Mouse (Mus musculus): Measurements from ENCODE around the gene Esrrg. TPM values are rescaled to one million over a fixed set of nuclear protein-coding genes. Genes with fewer than 3 reads are reported as not detected.

Esrrg gene
- total and polyA plus RNA-seq, 2 experiments from 2014 or later = 28.0 to 41.6 TPM

- DNase-seq (ENCODE audit: low spot score) (peak; percentile 88), ATAC-seq (peak; percentile 85)
- Histone ChIP-seq H3K27ac (no peak overlapping the region; the same call in 1 of the 2 replicates), H3K4me1 (ENCODE audit: insufficient read depth, low read length) (no peaks in the 10 kb centered on the region; the same call in 1 of the 2 replicates), H3K36me3 (ENCODE audit: insufficient read depth, low read length) (no peaks in the 10 kb centered on the region), H3K9me3 (ENCODE audit: low read length) (no peaks in the 10 kb centered on the region), H3K4me3 (ENCODE audit: low read length) (peak overlapping the region; percentile 51), H3K4me2 (ENCODE audit: low read depth, low read length) (peak overlapping the region; percentile 86), H3K9ac (replicated peaks; ENCODE audit: low read length) (peak overlapping the region; percentile 38; the same call in 1 of the 2 replicates), H3K27me3 (ENCODE audit: insufficient read depth, low read length) (no peaks in the 10 kb centered on the region)
- no peak for TF ChIP-seq CTCF (IDR thresholded peaks at IDR 0.05; ENCODE audit: low read depth)
- 1% methylated on average over 39 of the region's 39 CpGs for WGBS
Observed at GRCm38 (mm10) chr1:187997584-187998338, 389.2 kb downstream of the Esrrg start.

GRCm38 (mm10) chr1:187999121-187999520 lies 390.5 kb downstream of the Esrrg start:
- Histone ChIP-seq H3K9me3 (ENCODE audit: low read length) (no peaks in the 10 kb centered on the region), H3K4me2 (ENCODE audit: low read depth, low read length) (peak overlapping the region; percentile 42), H3K27ac (no peak overlapping the region), H3K4me3 (ENCODE audit: low read length) (peak overlapping the region; percentile 25), H3K9ac (replicated peaks; ENCODE audit: low read length) (no peak overlapping the region), H3K36me3 (ENCODE audit: insufficient read depth, low read length) (no peaks in the 10 kb centered on the region), H3K27me3 (ENCODE audit: insufficient read depth, low read length) (no peaks in the 10 kb centered on the region), H3K4me1 (ENCODE audit: insufficient read depth, low read length) (no peaks in the 10 kb centered on the region; the same call in 1 of the 2 replicates)
- ATAC-seq (no peak), DNase-seq (ENCODE audit: low spot score) (no peak)
- 63% methylated on average over 4 of the region's 4 CpGs for WGBS
- TF ChIP-seq CTCF (IDR thresholded peaks at IDR 0.05; ENCODE audit: low read depth) = no peak

- Histone ChIP-seq H3K4me2 (ENCODE audit: low read depth, low read length) (peak overlapping the region; percentile 42), H3K27me3 (ENCODE audit: insufficient read depth, low read length) (no peaks in the 10 kb centered on the region), H3K9me3 (ENCODE audit: low read length) (no peaks in the 10 kb centered on the region), H3K27ac (no peak overlapping the region), H3K36me3 (ENCODE audit: insufficient read depth, low read length) (no peaks in the 10 kb centered on the region), H3K4me1 (ENCODE audit: insufficient read depth, low read length) (no peaks in the 10 kb centered on the region; the same call in 1 of the 2 replicates), H3K4me3 (ENCODE audit: low read length) (peak overlapping the region; percentile 25), H3K9ac (replicated peaks; ENCODE audit: low read length) (0 out of 2 replicates have a peak overlapping the region, but pooled peaks have one; percentile 13)
- DNase-seq (ENCODE audit: low spot score) (no peak), ATAC-seq (no peak)
- no peak for TF ChIP-seq CTCF (IDR thresholded peaks at IDR 0.05; ENCODE audit: low read depth)
- 65% methylated on average over 8 of the region's 8 CpGs for WGBS
Observed at GRCm38 (mm10) chr1:188000189-188000588, 391.6 kb downstream of the Esrrg start.

DNA sequence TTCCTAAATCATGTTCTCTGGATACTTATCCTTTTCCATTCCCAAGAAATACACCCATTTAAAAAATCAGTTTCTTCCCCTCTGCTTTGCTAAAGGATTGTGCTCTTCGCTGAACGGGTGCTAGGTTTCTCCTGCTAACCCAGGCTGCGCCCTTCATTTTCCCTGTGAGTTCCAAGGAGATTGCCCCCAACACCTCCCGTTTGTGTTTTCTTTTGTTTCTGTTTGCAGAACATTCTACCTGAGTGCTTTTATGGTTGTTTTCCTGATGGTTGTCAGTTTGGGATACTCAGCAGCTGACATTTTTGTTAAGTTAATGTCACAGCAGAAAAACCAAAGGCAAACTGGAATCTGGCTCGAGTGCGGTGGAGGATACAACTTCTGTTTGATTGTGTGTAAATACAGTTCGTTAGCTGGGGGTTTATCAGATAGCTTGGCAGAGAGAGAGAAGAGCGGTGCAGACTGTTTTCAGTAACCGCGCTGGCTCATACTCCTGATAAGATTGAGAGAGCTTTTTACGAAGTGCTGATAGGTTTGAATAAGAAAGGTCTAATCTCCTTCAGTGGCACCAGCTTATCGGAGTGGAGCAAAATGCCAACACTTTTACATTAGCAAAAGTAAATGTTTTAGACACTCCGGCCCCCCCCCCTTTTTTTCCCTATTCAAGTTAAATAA lies 398.4 kb downstream of the Esrrg start:
- WGBS = 77% methylated on average over 13 of the region's 13 CpGs
- Histone ChIP-seq H3K36me3 (ENCODE audit: insufficient read depth, low read length) (no peaks in the 10 kb centered on the region), H3K4me1 (ENCODE audit: insufficient read depth, low read length) (no peaks in the 10 kb centered on the region), H3K4me2 (ENCODE audit: low read depth, low read length) (0 out of 2 replicates have a peak overlapping the region, but pooled peaks have one; percentile 3), H3K27ac (no peak overlapping the region), H3K9me3 (ENCODE audit: low read length) (no peaks in the 10 kb centered on the region), H3K27me3 (ENCODE audit: insufficient read depth, low read length) (no peaks in the 10 kb centered on the region), H3K9ac (replicated peaks; ENCODE audit: low read length) (no peak overlapping the region), H3K4me3 (ENCODE audit: low read length) (no peak overlapping the region)
- TF ChIP-seq CTCF (IDR thresholded peaks at IDR 0.05; ENCODE audit: low read depth) = no peak
- no peak for ATAC-seq
- no peak for DNase-seq (ENCODE audit: low spot score)

GRCm38 (mm10) chr1:188008476-188008875 lies 399.9 kb downstream of the Esrrg start:
- Histone ChIP-seq H3K9me3 (ENCODE audit: low read length) (no peaks in the 10 kb centered on the region), H3K4me1 (ENCODE audit: insufficient read depth, low read length) (no peaks in the 10 kb centered on the region), H3K4me2 (ENCODE audit: low read depth, low read length) (no peak overlapping the region), H3K4me3 (ENCODE audit: low read length) (no peak overlapping the region), H3K9ac (replicated peaks; ENCODE audit: low read length) (no peak overlapping the region), H3K27ac (no peak overlapping the region), H3K27me3 (ENCODE audit: insufficient read depth, low read length) (no peaks in the 10 kb centered on the region), H3K36me3 (ENCODE audit: insufficient read depth, low read length) (no peaks in the 10 kb centered on the region)
- 74% methylated on average over 13 of the region's 13 CpGs for WGBS
- DNase-seq (ENCODE audit: low spot score) = no peak
- no peak for ATAC-seq
- no peak for TF ChIP-seq CTCF (IDR thresholded peaks at IDR 0.05; ENCODE audit: low read depth)

- DNase-seq (ENCODE audit: low spot score) = no peak
- Histone ChIP-seq H3K27ac (no peak overlapping the region), H3K4me2 (ENCODE audit: low read depth, low read length) (no peak overlapping the region), H3K36me3 (ENCODE audit: insufficient read depth, low read length) (no peaks in the 10 kb centered on the region), H3K27me3 (ENCODE audit: insufficient read depth, low read length) (no peaks in the 10 kb centered on the region), H3K9ac (replicated peaks; ENCODE audit: low read length) (no peak overlapping the region), H3K4me3 (ENCODE audit: low read length) (no peak overlapping the region), H3K9me3 (ENCODE audit: low read length) (no peaks in the 10 kb centered on the region), H3K4me1 (ENCODE audit: insufficient read depth, low read length) (no peaks in the 10 kb centered on the region)
- TF ChIP-seq CTCF (IDR thresholded peaks at IDR 0.05; ENCODE audit: low read depth) = no peak; the same call in 1 of the 2 replicates
- 71% methylated on average over 5 of the region's 5 CpGs for WGBS
- no peak for ATAC-seq
Observed at GRCm38 (mm10) chr1:188009868-188010267, 401.3 kb downstream of the Esrrg start.
